Mouse (Mus musculus): ENCODE results near the gene Rag1. TPM values are rescaled to one million over a fixed set of nuclear protein-coding genes. Genes with fewer than 3 reads are reported as not detected.

The Rag1 gene
- polyA plus RNA-seq, 1 experiment, result 350 TPM

DNA sequence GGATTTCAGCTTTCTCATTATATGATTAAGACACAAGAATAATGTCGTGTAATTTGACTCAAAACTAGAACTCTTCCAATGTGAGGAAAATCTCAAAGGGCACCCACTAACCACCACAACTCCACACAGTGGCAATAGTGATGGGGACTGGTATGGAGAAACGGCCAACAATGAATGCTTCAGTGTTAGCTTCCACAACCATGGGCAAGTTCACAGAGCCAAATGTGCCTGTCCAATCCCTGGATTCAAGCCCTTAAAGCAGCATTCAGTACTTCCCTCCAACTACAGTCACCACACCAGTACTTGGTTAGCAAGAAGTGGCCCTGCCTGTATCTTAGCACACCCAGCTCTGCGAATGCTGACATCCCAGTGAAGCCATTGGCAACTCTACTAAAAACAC is 38.4 kb downstream of the Rag1 start:
- TF ChIP-seq CTCF (IDR thresholded peaks at IDR 0.05; ENCODE audit: borderline replicate concordance, control insufficient read depth, extremely low read depth, insufficient read depth, low read length, poor library complexity) (no peak), POLR2A (IDR thresholded peaks at IDR 0.05; ENCODE audit: control insufficient read depth, extremely low read depth, insufficient read depth, low read length, poor library complexity) (no peak)
- no peaks in the 10 kb centered on the region for H3K27me3 ChIP-seq (ENCODE audit: control insufficient read depth, insufficient read depth, low read length)
- 95% methylated on average over 3 of the region's 3 CpGs for WGBS
- H3K4me3 ChIP-seq (ENCODE audit: control insufficient read depth, insufficient read depth, low read length), result no peak overlapping the region
- no peak for DNase-seq
- H3K36me3 ChIP-seq (ENCODE audit: control insufficient read depth, insufficient read depth, low read length), result no peaks in the 10 kb centered on the region
- H3K4me1 ChIP-seq (replicated peaks; ENCODE audit: control insufficient read depth, insufficient read depth, low read length), result peaks cover 20% of the 10 kb centered on the region
- H3K27ac ChIP-seq (ENCODE audit: control insufficient read depth, insufficient read depth, low read length), result no peak overlapping the region

DNA sequence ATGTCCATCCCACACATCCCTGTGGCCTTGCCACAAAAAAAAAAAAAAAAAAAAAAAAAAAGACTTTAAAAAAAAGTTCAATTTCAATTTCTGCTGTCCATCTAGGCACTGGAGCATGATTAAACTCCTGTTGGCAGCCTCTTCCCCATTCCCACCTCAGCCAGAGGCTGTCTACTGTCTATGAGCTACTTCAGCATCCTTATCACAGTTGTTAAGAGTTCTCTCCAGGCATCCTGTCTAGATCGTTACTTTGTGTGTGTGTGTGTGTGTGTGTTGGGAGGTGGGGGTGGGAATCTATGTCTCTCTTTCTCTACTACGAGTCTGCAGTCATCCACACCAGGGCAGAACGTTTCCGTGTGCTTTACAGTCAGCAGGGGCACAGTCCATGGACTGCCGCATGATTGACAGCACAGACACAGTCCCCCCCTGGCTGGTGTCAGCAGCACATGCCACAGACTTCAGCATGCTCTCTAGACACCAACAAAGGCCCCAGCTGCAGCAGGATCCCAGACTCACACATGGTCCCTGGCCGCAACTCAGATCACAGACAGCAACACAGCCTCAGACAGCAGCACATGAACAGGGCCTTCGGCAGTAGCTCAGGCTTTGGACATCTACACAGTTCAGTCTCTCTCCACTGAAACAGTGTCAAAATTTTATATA is 40.9 kb downstream of the Rag1 start:
- Histone ChIP-seq H3K36me3 (ENCODE audit: control insufficient read depth, insufficient read depth, low read length) (no peaks in the 10 kb centered on the region), H3K27me3 (ENCODE audit: control insufficient read depth, insufficient read depth, low read length) (no peaks in the 10 kb centered on the region), H3K27ac (ENCODE audit: control insufficient read depth, insufficient read depth, low read length) (peak overlapping the region; percentile 29), H3K4me3 (ENCODE audit: control insufficient read depth, insufficient read depth, low read length) (no peak overlapping the region), H3K4me1 (replicated peaks; ENCODE audit: control insufficient read depth, insufficient read depth, low read length) (peaks cover 16% of the 10 kb centered on the region)
- WGBS, result 25% methylated on average over 7 of the region's 7 CpGs
- peak; percentile 79 for DNase-seq
- no peak for TF ChIP-seq POLR2A (IDR thresholded peaks at IDR 0.05; ENCODE audit: control insufficient read depth, extremely low read depth, insufficient read depth, low read length, poor library complexity)
- 0 out of 2 replicates have a peak, but pooled peaks have one; percentile 35 for TF ChIP-seq CTCF (IDR thresholded peaks at IDR 0.05; ENCODE audit: borderline replicate concordance, control insufficient read depth, extremely low read depth, insufficient read depth, low read length, poor library complexity)

DNA sequence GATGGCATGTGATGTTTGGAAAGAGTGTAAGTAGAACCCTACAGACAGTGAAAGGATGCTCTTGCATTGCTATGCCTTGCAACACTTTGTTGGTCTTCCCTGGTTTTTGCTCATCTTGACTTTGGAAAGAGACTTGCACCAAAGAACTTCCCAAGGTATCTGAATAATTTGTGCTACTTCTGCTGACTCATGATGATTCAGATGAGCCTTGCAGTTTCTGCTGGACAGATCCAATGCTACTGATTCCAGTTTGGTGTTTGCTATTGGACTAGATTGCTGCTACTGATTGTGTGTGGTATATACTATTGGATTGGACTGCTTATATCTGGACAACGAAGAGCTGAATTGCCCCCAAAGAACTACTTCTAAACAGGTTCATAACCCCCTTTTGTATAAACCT is 46.2 kb downstream of the Rag1 start:
- peak; percentile 1 for DNase-seq
- Histone ChIP-seq H3K36me3 (ENCODE audit: control insufficient read depth, insufficient read depth, low read length) (no peaks in the 10 kb centered on the region), H3K4me3 (ENCODE audit: control insufficient read depth, insufficient read depth, low read length) (no peak overlapping the region), H3K4me1 (replicated peaks; ENCODE audit: control insufficient read depth, insufficient read depth, low read length) (peaks cover 16% of the 10 kb centered on the region), H3K27me3 (ENCODE audit: control insufficient read depth, insufficient read depth, low read length) (no peaks in the 10 kb centered on the region), H3K27ac (ENCODE audit: control insufficient read depth, insufficient read depth, low read length) (no peak overlapping the region)
- TF ChIP-seq POLR2A (IDR thresholded peaks at IDR 0.05; ENCODE audit: control insufficient read depth, extremely low read depth, insufficient read depth, low read length, poor library complexity), result no peak
- no peak for TF ChIP-seq CTCF (IDR thresholded peaks at IDR 0.05; ENCODE audit: borderline replicate concordance, control insufficient read depth, extremely low read depth, insufficient read depth, low read length, poor library complexity)
- 94% methylated on average over 1 of the region's 1 CpGs for WGBS

DNA sequence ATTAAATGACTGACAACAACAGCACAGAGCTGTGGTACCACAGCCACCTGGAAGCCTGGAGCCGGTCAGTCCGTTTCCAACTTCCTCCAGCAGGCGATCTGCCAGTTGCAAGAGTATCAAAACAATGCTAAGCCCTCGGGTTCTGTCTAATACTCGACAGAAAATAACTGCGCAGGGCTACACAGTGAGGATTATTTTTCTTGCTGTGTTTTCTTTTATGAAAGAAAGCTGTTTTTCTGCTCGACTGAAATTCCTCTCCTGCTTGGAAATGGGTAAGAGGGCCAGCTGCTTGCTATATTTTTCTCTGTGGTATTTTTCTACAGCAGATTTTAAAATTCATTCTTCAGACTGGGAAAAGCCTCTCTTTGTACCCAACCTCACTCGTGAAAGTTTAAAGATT is 48.6 kb downstream of the Rag1 start:
- Histone ChIP-seq H3K36me3 (ENCODE audit: control insufficient read depth, insufficient read depth, low read length) (no peaks in the 10 kb centered on the region), H3K27ac (ENCODE audit: control insufficient read depth, insufficient read depth, low read length) (peak overlapping the region; percentile 89), H3K4me3 (ENCODE audit: control insufficient read depth, insufficient read depth, low read length) (peak overlapping the region; percentile 24), H3K27me3 (ENCODE audit: control insufficient read depth, insufficient read depth, low read length) (no peaks in the 10 kb centered on the region), H3K4me1 (replicated peaks; ENCODE audit: control insufficient read depth, insufficient read depth, low read length) (peaks cover 18% of the 10 kb centered on the region)
- TF ChIP-seq CTCF (IDR thresholded peaks at IDR 0.05; ENCODE audit: borderline replicate concordance, control insufficient read depth, extremely low read depth, insufficient read depth, low read length, poor library complexity) (no peak), POLR2A (IDR thresholded peaks at IDR 0.05; ENCODE audit: control insufficient read depth, extremely low read depth, insufficient read depth, low read length, poor library complexity) (no peak)
- DNase-seq, result peak; percentile 44
- 6% methylated on average over 8 of the region's 8 CpGs for WGBS

DNA sequence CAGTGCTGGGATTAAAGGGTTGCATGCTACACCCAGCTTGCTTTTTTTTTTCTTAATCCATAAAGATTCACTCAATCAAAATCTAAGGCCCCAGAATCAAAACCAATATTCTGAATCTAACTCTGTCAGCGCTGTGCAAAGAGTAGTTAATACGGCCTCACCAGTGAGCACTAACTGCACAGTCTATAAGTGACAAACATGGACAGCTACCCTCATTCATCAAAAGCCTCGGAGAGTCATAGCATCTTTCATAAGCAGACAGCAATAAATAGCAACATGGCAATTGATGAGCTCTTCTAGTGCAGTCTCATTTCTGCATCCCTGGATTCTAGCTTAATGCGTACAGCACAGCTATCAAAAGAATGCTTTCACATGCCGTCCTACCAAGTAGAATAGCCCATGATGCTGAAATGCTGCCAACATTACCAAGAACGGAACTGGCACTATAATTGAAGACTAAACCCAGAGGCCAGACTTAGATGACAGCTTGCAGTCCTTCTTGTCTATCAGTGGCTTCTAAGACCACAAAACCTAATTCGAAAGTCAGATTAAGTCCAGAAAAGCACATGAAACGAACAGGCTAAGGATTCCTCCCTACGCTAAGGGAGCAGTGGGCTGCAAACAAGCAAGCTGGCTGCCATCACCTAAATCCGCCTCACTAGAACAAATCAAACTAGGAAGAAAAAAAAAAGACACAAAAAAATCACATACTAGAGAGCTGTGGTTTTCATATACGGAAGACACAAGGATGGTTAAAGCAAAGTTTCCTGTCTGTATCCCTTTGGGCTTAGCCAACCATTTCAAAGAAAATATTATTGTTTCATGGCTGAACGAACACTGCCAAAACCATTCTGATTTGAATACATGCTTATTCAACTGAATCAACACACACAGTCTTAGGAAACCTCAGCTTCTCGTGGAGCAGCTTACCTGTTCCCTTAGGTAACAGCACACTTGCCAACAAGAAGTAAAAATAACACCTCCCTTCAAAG is 50.8 kb downstream of the Rag1 start:
- 45% methylated on average over 13 of the region's 13 CpGs for WGBS
- Histone ChIP-seq H3K4me1 (replicated peaks; ENCODE audit: control insufficient read depth, insufficient read depth, low read length) (peaks cover 26% of the 10 kb centered on the region), H3K36me3 (ENCODE audit: control insufficient read depth, insufficient read depth, low read length) (no peaks in the 10 kb centered on the region), H3K27ac (ENCODE audit: control insufficient read depth, insufficient read depth, low read length) (peak overlapping the region; percentile 48; the same call in 1 of the 2 replicates), H3K27me3 (ENCODE audit: control insufficient read depth, insufficient read depth, low read length) (no peaks in the 10 kb centered on the region), H3K4me3 (ENCODE audit: control insufficient read depth, insufficient read depth, low read length) (no peak overlapping the region)
- peak; percentile 4 for DNase-seq
- no peak for TF ChIP-seq CTCF (IDR thresholded peaks at IDR 0.05; ENCODE audit: borderline replicate concordance, control insufficient read depth, extremely low read depth, insufficient read depth, low read length, poor library complexity)
- TF ChIP-seq POLR2A (IDR thresholded peaks at IDR 0.05; ENCODE audit: control insufficient read depth, extremely low read depth, insufficient read depth, low read length, poor library complexity), result no peak

DNA sequence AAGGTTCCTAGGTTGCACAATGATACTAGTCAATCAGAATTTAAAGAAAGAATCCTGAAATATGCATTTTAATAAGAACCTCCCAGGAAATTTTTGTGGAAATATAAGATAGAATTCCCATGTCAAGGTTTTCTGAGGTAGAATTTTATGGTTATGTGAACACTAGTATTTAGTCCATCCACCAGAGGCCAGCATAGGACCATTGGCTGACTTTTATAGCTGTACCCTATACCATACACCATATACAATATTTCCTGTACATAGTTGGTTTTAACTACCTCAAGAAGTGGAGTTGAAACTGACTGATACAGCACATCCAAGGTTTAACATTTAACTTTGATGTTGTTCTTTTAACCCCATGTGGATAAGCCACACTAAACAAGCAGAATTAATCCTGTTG is 52.1 kb downstream of the Rag1 start:
- Histone ChIP-seq H3K4me3 (ENCODE audit: control insufficient read depth, insufficient read depth, low read length) (no peak overlapping the region), H3K27ac (ENCODE audit: control insufficient read depth, insufficient read depth, low read length) (no peak overlapping the region), H3K4me1 (replicated peaks; ENCODE audit: control insufficient read depth, insufficient read depth, low read length) (peaks cover 38% of the 10 kb centered on the region), H3K27me3 (ENCODE audit: control insufficient read depth, insufficient read depth, low read length) (no peaks in the 10 kb centered on the region), H3K36me3 (ENCODE audit: control insufficient read depth, insufficient read depth, low read length) (no peaks in the 10 kb centered on the region)
- DNase-seq, result peak; percentile 52
- TF ChIP-seq CTCF (IDR thresholded peaks at IDR 0.05; ENCODE audit: borderline replicate concordance, control insufficient read depth, extremely low read depth, insufficient read depth, low read length, poor library complexity) (no peak), POLR2A (IDR thresholded peaks at IDR 0.05; ENCODE audit: control insufficient read depth, extremely low read depth, insufficient read depth, low read length, poor library complexity) (no peak)

Measured in thymus, adult 2 months (tissue).